Mouse (Mus musculus) cortical plate, adult 2 months (tissue): ENCODE measurements around the gene Atp13a4.

ENCODE experiments used
- CTCF ChIP-seq: fragments of 200-500 bp; IDR thresholded peaks from 2 replicates; pipeline ENCODE4 v1.5.1; 2011; ENCODE audit warnings: mild to moderate bottlenecking, control low read depth, low read length; ENCODE audit not compliant: insufficient read depth; ENCODE audit errors: extremely low read depth
- POLR2A ChIP-seq: fragments of 200-500 bp; IDR thresholded peaks from 2 replicates; pipeline ENCODE4 v1.6.1; 2011; ENCODE audit warnings: mild to moderate bottlenecking, low read length, control low read depth; ENCODE audit not compliant: insufficient read depth; ENCODE audit errors: extremely low read depth

GRCm38 (mm10) chr16:29463798-29464197 is 80.9 kb downstream of the Atp13a4 start:
- TF ChIP-seq POLR2A: no peak
- no peak for TF ChIP-seq CTCF
